Mouse (Mus musculus): ENCODE results near the gene Phlpp1.

Phlpp1 gene

DNA sequence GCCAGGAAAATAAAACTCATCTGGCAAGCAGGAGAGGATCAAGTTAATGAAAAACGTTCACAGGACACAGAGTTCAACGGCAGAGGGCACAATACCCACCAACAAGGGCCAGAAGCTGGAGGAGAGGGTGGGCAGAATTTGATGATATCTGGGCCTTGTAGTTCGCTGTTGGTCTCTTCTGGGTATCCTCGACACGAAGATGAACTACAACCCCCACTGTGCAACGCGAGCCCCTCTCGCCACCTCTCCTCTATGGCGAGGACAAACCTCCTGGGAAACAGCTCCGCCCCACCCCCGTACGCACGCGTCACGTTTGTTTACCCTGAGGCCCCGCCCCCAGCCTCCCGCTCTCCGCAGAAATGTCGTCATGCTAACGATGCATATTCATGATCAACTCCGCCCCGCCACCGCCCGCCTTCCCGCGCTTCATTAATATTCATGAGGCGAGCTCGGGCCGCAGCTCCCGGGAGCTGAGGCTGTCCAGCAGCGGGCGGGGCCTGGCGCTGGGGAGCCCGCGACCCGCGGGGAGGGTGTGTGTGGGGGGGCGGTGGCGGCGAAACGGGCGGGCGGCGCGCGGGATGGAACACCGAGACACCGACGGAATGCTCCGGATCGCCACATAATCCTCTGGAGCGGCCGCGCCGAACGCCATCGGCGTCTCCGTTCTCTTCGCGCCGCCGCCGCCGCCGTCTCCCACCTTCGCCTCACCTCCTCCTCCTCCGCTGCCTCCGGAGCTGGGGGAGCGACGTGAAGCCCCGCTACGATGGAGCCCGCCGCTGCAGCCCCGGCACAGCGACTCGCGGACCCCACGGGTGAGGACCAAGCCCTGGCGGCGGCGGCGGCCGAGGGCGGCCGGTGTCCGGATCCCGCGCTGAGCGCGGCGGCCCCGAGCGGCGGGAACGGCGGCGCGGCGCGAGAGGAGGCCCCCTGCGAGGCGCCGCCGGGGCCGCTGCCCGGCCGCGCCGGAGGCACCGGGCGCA is at the start of gene Phlpp1:
Phlpp1 (plus strand) TSS at position 512 of the 980 bp plus-strand sequence.
- WGBS = 3% methylated on average over 112 of the region's 113 CpGs

- 54% methylated on average over 3 of the region's 3 CpGs for WGBS
These were observed 45.0 kb upstream of the Phlpp1 start for GRCm38 (mm10) chr1:106126601-106127000.

GRCm38 (mm10) chr1:106131697-106132349 is 39.7 kb upstream of the Phlpp1 start:
- WGBS = 72% methylated on average over 4 of the region's 4 CpGs

GRCm38 (mm10) chr1:106132350-106132700 is 39.2 kb upstream of the Phlpp1 start:
- 71% methylated on average over 4 of the region's 4 CpGs for WGBS

GRCm38 (mm10) chr1:106138691-106139090 is 32.9 kb upstream of the Phlpp1 start:
- 95% methylated on average over 2 of the region's 2 CpGs for WGBS

DNA sequence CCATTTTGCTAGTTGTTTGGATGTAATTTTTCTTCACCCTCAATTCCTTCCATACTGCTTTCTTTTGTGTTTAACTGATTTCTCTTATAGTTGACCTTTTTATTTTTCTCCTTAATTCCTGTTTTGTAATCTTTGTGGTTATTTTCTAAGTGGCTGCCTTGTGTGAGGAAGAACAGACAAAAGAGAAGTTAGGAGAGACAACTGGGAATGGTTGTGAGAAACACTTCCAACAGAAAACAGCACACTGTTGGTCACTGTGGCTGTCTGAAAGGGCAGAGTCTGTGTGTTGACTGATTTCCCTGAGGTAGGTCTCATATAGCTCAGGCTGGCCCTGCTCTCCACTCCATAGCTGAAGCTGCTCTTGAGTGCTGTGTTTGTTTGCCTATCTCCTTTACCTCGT is 32.4 kb upstream of the Phlpp1 start:
- whole genome bisulfite sequencing = 81% methylated on average over 1 of the region's 1 CpGs

GRCm38 (mm10) chr1:106142010-106142409 is 29.5 kb upstream of the Phlpp1 start:
- WGBS = 87% methylated on average over 1 of the region's 1 CpGs

- 77% methylated on average over 2 of the region's 2 CpGs for WGBS
These were observed 27.0 kb upstream of the Phlpp1 start for GRCm38 (mm10) chr1:106144534-106144933.

DNA sequence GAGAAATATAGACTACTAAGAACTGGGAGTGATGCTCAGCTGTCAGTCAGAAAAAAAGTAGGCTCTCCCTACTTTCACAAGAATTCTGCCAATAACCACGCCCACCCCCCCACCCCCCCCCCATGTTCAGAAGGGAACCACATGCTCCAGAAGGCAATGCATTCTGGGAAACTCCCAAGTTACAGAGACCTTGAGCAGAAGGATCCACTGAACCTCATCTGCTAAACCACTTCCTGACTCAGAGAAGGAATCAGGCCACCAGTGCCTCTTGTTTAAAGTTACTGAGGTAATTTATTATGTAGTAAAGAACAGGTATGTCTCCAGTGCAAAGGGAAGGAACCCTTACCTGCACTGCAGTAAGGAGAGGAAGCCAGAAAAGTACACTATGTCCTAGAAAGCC is 26.5 kb upstream of the Phlpp1 start:
- WGBS = 60% methylated on average over 1 of the region's 1 CpGs

GRCm38 (mm10) chr1:106145565-106146190 is 25.9 kb upstream of the Phlpp1 start:
- WGBS = 85% methylated on average over 4 of the region's 4 CpGs

- 67% methylated on average over 17 of the region's 17 CpGs for WGBS
These were observed 22.9 kb upstream of the Phlpp1 start for GRCm38 (mm10) chr1:106148386-106149380.

DNA sequence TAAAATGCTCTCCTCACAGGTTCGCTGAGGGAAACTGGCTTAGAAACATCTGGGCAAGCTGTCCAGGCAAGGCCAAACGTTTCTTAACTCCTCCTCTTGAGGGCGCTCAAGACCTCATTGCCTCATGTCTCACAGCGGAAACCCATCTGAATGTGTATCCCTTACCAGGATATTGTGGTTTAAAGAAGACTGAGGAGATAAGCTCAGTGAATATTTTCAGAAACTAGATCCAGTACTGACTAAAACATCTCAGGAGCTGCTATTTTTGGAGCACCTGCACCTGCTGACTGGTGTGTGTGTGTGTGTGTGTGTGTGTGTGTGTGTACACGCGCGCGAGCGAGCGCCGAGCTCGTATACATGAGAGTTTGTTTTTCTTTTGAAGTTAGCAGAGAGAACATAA is 19.7 kb upstream of the Phlpp1 start:
- WGBS = 85% methylated on average over 12 of the region's 12 CpGs

DNA sequence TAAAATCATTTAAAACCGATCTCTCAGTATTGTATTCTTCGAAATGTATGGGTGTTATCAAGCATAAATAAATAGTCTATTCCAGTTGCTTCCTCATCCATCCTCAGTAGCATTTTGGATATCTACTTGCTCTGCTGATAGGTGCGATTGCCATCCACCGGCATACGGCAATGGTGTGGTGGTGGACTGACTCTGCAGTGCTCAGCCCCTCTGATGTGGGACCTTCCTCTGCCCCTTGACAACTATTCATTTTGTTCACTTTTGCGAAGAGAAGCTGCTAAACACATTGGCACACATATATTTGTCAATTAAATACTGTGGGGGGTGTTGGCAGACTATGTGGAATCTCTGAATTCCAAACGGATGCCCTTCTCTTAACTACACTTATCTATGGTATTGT is 17.0 kb upstream of the Phlpp1 start:
- WGBS = 77% methylated on average over 7 of the region's 7 CpGs

- 55% methylated on average over 10 of the region's 10 CpGs for WGBS
These were observed 16.4 kb upstream of the Phlpp1 start for GRCm38 (mm10) chr1:106155087-106155567.

DNA sequence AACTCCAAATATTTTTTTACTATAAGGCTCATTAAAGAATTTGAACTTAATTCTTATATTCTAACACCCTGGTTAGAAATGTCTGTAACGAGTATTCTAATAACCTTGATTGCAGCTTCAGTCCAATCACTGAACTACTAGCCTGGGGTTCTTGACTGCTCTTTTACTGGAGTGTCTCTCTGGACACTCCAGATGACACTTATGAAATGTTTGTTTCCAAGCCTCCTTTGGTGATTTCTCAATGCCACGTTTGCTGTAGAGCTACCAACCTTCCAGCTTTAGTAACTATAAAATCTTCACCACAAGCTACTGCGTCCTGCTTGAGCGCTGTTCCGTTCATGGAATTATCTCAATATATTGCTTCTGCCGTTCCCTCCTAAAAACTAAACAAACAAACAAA is 15.8 kb upstream of the Phlpp1 start:
- 75% methylated on average over 6 of the region's 6 CpGs for WGBS

GRCm38 (mm10) chr1:106157961-106158515 is 13.5 kb upstream of the Phlpp1 start:
- WGBS = 69% methylated on average over 4 of the region's 4 CpGs

DNA sequence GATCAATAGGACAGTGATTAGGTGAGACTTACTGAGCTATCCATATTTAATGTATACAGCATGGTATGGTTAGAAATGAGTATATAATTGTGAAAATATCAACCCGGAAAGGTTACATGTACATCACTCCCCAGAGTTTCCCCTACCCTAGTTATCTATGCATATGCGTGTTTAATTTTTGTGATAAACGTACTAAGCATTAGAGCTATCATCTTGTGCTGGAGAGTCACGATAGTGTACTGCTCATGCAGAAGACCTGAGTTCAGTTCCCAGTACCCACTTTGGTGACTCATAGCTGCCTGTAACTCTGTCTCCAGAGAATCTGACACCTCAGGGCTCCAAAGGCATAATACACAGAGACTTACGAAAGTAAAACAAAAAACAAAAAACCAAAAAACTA is 11.9 kb upstream of the Phlpp1 start:
- 97% methylated on average over 5 of the region's 5 CpGs for WGBS

DNA sequence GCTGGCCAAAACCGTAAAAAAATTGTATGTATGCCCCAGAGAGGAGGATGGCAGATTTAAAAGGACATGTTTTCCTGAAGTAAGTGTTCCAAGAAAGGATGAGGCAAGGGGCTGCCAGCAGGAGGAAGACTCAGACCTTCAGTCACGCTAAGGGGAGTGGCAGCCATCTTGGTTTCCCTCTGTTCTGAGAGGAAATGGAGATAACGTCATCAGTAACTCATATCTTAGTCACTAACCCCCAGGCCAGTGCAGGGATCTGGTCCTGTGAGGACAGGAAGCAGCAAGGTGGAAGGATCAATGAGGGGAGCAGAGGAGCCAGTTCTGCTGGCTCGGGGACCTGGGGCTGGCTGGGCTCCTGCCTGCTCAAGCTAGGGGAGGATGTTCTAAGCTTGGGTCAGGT is 10.6 kb upstream of the Phlpp1 start:
- 90% methylated on average over 4 of the region's 4 CpGs for whole genome bisulfite sequencing

DNA sequence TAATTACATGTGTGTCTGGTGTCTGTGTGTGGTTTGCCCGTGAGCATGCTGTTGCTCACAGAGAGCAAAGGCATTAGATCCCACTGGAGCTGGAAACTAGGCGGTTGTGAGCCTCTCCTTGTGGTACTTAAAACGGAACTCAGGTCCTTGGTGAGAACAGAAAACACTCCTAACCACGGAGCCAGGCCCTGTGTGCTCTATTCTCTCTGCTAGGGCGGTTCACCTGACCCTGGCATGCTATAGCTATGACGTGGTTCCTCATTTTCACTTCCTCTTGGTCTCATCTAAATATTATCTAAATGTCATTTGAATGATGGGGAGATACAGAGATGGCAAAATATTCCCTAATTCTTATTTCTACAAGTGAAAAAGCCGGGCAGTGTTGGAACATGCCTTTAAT is 9.0 kb upstream of the Phlpp1 start:
- 82% methylated on average over 7 of the region's 7 CpGs for WGBS

DNA sequence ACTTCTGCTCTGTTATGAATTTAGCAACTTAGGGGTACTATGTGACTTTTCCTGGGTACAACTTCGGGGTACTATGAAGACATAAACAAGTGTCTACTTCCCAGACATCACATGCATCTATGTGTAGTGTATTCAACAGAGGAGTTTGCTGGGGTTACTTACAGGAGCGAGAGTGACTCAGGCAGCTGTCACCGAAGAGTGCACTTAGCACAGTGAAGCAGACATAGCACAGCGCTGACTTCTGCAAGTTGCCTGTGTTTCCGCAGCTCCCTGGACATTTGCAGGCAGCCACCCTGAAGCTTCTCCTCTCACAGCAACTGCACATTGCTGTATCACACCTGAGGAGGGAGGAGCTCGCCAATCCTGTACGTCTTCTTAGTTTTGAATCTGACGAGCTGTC is 8.2 kb upstream of the Phlpp1 start:
- WGBS = 94% methylated on average over 8 of the region's 8 CpGs

DNA sequence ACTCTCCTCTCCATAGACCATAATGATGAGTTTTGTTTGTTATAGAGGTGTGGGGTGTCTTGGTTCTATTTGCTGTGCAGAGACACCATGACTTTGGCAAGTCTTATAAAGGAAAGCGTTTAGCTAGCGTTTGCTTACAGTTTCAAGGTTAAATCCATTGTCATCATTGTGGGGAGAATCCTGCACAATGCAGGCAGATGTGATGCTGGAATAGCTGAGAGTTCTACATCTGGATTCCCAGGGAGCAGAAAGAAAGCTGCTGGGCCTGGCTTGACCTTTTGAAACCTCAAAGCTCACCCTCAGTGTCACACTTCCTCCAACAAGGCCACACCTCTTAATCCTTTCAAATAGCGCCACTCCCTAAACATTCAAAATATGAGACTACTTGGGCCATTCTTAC is 7.4 kb upstream of the Phlpp1 start:
- 93% methylated on average over 3 of the region's 3 CpGs for WGBS

All from cerebral cortex, adult 2 months (tissue).